Comparison of ENCODE assay signal across 19 mouse cellular contexts in genomic region chr13:111850046-111850837, GRCm38 (mm10).
"Had no signal": no experiment of that assay in that cellular context is flagged by ENCODE, and none has a peak within 500 bp of the region (broad histone marks: within the 10 kb centered on the region; RNA-seq: fewer than 3 reads in every experiment).

No protein-coding gene starts in this region.

- H3K9ac ChIP-seq: liver, embryonic 15.5 days; lung, embryonic 14.5 days; midbrain, embryonic 13.5 days; neural tube, embryonic 13.5 days; neural tube, embryonic 15.5 days had no signal

- H3K4me3 ChIP-seq: liver, embryonic 15.5 days; midbrain, embryonic 10.5 days; midbrain, embryonic 13.5 days; myocyte; neural tube, embryonic 13.5 days; neural tube, embryonic 15.5 days had no signal

- H3K4me1 ChIP-seq: liver, embryonic 15.5 days had no signal

- H3K9me3 ChIP-seq: liver, embryonic 15.5 days; midbrain, embryonic 10.5 days; midbrain, embryonic 13.5 days; neural tube, embryonic 13.5 days; neural tube, embryonic 15.5 days had no signal

- DNase-seq: lung, adult 18-20 months; lung, embryonic 14.5 days; lung, postnatal 10 days; lung, postnatal 4 days; retina, postnatal 1 day; right cerebral cortex, adult 18-20 months; right cerebral cortex, postnatal 25 days; right cerebral cortex, postnatal 4 days; spleen, adult 18-20 months; thymus, adult 18-20 months; thymus, postnatal 14 days; thymus, postnatal 36 days had no signal

- H3K27ac ChIP-seq: liver, embryonic 15.5 days; midbrain, embryonic 10.5 days; midbrain, embryonic 13.5 days; neural tube, embryonic 13.5 days; neural tube, embryonic 15.5 days had no signal

- H3K27me3 ChIP-seq: midbrain, embryonic 13.5 days; neural tube, embryonic 13.5 days; neural tube, embryonic 15.5 days had no signal

- H3K4me2 ChIP-seq: liver, embryonic 15.5 days; lung, embryonic 14.5 days; midbrain, embryonic 13.5 days; neural tube, embryonic 13.5 days; neural tube, embryonic 15.5 days had no signal

- ATAC-seq: midbrain, embryonic 13.5 days; midbrain, embryonic 16.5 days had no signal

- H3K36me3 ChIP-seq: liver, embryonic 15.5 days; midbrain, embryonic 10.5 days; midbrain, embryonic 13.5 days; neural tube, embryonic 13.5 days; neural tube, embryonic 15.5 days had no signal
